Mouse (Mus musculus): ENCODE measurements around the gene Arpc1b. TPM values are rescaled to one million over a fixed set of nuclear protein-coding genes. Genes with fewer than 3 reads are reported as not detected.
A peak's percentile ranks its signal among the peaks of the same experiment; 100 is the strongest.

Arpc1b gene
- polyA plus RNA-seq, 1 experiment from 2014 or later = 378 TPM

DNA sequence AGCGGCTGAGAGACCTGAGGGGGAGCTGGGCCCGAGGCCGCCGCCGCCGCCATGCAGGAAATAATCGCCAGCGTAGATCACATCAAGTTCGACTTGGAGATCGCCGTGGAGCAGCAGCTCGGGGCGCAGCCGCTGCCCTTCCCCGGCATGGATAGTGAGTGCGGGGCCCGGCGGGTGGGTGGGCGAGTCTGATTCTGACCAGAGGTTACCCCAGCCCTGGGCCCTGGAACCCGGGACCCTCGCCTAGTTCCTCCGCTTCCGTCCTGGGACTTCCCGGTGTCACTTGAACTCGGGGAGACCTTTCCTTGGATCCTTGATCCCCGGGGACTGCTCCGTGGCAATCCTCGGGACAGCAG is 53.3 kb downstream of the Arpc1b start:
- H3K9me3 ChIP-seq = no peaks in the 10 kb centered on the region
- peak overlapping the region; percentile 88 for H3K27ac ChIP-seq
- ATAC-seq (ENCODE audit: borderline replicate concordance, extremely low read depth, low FRiP score, low TSS enrichment) = peak; percentile 50
- H3K9ac ChIP-seq = peak overlapping the region; percentile 94
- H3K4me1 ChIP-seq = peaks cover 27% of the 10 kb centered on the region
- WGBS = under 1% methylated on average over 26 of the region's 28 CpGs
- H3K27me3 ChIP-seq = no peaks in the 10 kb centered on the region
- H3K36me3 ChIP-seq = peaks cover 26% of the 10 kb centered on the region
- H3K4me3 ChIP-seq = peak overlapping the region; percentile 78
- peak overlapping the region; percentile 86 for H3K4me2 ChIP-seq

- Histone ChIP-seq H3K4me1 (no peaks in the 10 kb centered on the region), H3K9me3 (no peaks in the 10 kb centered on the region), H3K4me2 (no peak overlapping the region), H3K27me3 (no peaks in the 10 kb centered on the region), H3K27ac (no peak overlapping the region), H3K9ac (no peak overlapping the region), H3K36me3 (peaks cover 98% of the 10 kb centered on the region), H3K4me3 (no peak overlapping the region)
- no peak for ATAC-seq (ENCODE audit: borderline replicate concordance, extremely low read depth, low FRiP score, low TSS enrichment)
- WGBS = 83% methylated on average over 18 of the region's 18 CpGs
Observed at GRCm38 (mm10) chr5:145178461-145178980, 64.5 kb downstream of the Arpc1b start.

Other genes starting within 250 kb of the Arpc1b start
- 18.5 and 20.2 TPM in 2 replicates for gene Smurf1, start 148.4 kb upstream of the Arpc1b start, polyA plus RNA-seq (2015; fragmentation: Nextera tagmentation; extraction: Ambion mirVana)
- not detected in 2 replicates for gene Gm4871, start 81.5 kb upstream of the Arpc1b start, polyA plus RNA-seq (2015; fragmentation: Nextera tagmentation; extraction: Ambion mirVana)
- 0.14 TPM in 1 of 2 replicates, not detected in the other for gene 1700018F24Rik, start 71.2 kb upstream of the Arpc1b start, polyA plus RNA-seq (2015; fragmentation: Nextera tagmentation; extraction: Ambion mirVana)
- 146 and 150 TPM in 2 replicates for gene Arpc1a, start 30.4 kb upstream of the Arpc1b start, polyA plus RNA-seq (2015; fragmentation: Nextera tagmentation; extraction: Ambion mirVana)
- gene Kpna7, start 30.2 kb upstream of the Arpc1b start, polyA plus RNA-seq (2015; fragmentation: Nextera tagmentation; extraction: Ambion mirVana) = not detected in 2 replicates
- gene Pdap1, start 26.0 kb downstream of the Arpc1b start, polyA plus RNA-seq (2015; fragmentation: Nextera tagmentation; extraction: Ambion mirVana) = 79.2 and 81.1 TPM in 2 replicates
- 187 and 190 TPM in 2 replicates for gene Bud31, start 26.1 kb downstream of the Arpc1b start, polyA plus RNA-seq (2015; fragmentation: Nextera tagmentation; extraction: Ambion mirVana)
- 15.6 and 16.9 TPM in 2 replicates for gene Ptcd1, start 52.9 kb downstream of the Arpc1b start, polyA plus RNA-seq (2015; fragmentation: Nextera tagmentation; extraction: Ambion mirVana)
- 55.0 and 56.2 TPM in 2 replicates for gene Cpsf4, start 53.0 kb downstream of the Arpc1b start, polyA plus RNA-seq (2015; fragmentation: Nextera tagmentation; extraction: Ambion mirVana)
- gene Atp5j2, start 77.8 kb downstream of the Arpc1b start, polyA plus RNA-seq (2015; fragmentation: Nextera tagmentation; extraction: Ambion mirVana) = 691 and 724 TPM in 2 replicates
- 7.6 and 9.8 TPM in 2 replicates for gene Zkscan14, start 87.7 kb downstream of the Arpc1b start, polyA plus RNA-seq (2015; fragmentation: Nextera tagmentation; extraction: Ambion mirVana)
- 12.4 and 14.1 TPM in 2 replicates for gene Zkscan5, start 90.3 kb downstream of the Arpc1b start, polyA plus RNA-seq (2015; fragmentation: Nextera tagmentation; extraction: Ambion mirVana)
- 30.3 and 32.2 TPM in 2 replicates for gene Zfp655, start 117.5 kb downstream of the Arpc1b start, polyA plus RNA-seq (2015; fragmentation: Nextera tagmentation; extraction: Ambion mirVana)
- gene Zscan25, start 166.3 kb downstream of the Arpc1b start, polyA plus RNA-seq (2015; fragmentation: Nextera tagmentation; extraction: Ambion mirVana) = 0.47 and 0.58 TPM in 2 replicates
- not detected in 2 replicates for gene Cyp3a57, start 231.1 kb downstream of the Arpc1b start, polyA plus RNA-seq (2015; fragmentation: Nextera tagmentation; extraction: Ambion mirVana)

Measured in lung, embryonic 15.5 days (tissue).